Mouse (Mus musculus) CH12.LX (cell line): ENCODE results near the gene Nol10. TPM values are rescaled to one million over a fixed set of nuclear protein-coding genes. Genes with fewer than 3 reads are reported as not detected.

ENCODE experiments used
- DNase-seq: peaks from one replicate; pipeline ENCODE4 v3.0.0-alpha.2; 2013; ENCODE audit errors: extremely low read depth
- H3K27ac ChIP-seq: 2 replicates; pipeline ENCODE4 v1.5.1; 2012; ENCODE audit warnings: low read depth, mild to moderate bottlenecking, control low read depth, moderate library complexity; ENCODE audit not compliant: insufficient read depth
- H3K27me3 ChIP-seq: replicated peaks from 2 replicates; pipeline ENCODE3; 2012; ENCODE audit warnings: inconsistent platforms
- H3K36me3 ChIP-seq, 2 experiments: replicated peaks in 1 of 2; 2 replicates each; pipeline versions ENCODE3 to v1.6.1; 2012; ENCODE audit warnings: inconsistent platforms in 1 of 2, low read length in 1 of 2, mild to moderate bottlenecking in 1 of 2, mixed read lengths in 1 of 2, moderate library complexity in 1 of 2; ENCODE audit not compliant: control insufficient read depth in 1 of 2, insufficient read depth in 1 of 2
- H3K4me1 ChIP-seq, 2 experiments: 2 replicates each; pipeline ENCODE4 v1.6.1; 2012; ENCODE audit warnings: inconsistent platforms in 1 of 2, moderate library complexity in 1 of 2; ENCODE audit not compliant: insufficient read depth in 2 of 2, control insufficient read depth in 1 of 2
- H3K4me2 ChIP-seq: 2 replicates; pipeline ENCODE4 v1.6.1; 2012; ENCODE audit warnings: low read depth, mild to moderate bottlenecking, control low read depth; ENCODE audit not compliant: poor library complexity, insufficient read depth, severe bottlenecking
- H3K4me3 ChIP-seq, 3 experiments: fragments of 150-350 bp in 1 of 3; sonication (generic) in 1 of 3; replicated peaks in 1 of 3; 2 replicates each; pipeline versions ENCODE3 to v1.5.1; 2011 to 2012; ENCODE audit warnings: low read depth in 2 of 3, low read length in 2 of 3, mild to moderate bottlenecking in 2 of 3, moderate library complexity in 2 of 3, control low read depth in 1 of 3, improper control_type of control experiment in 1 of 3, inconsistent platforms in 1 of 3, mixed read lengths in 1 of 3; ENCODE audit not compliant: poor library complexity in 1 of 3
- H3K79me2 ChIP-seq: replicated peaks from 2 replicates; pipeline ENCODE4 v1.6.1; 2012; ENCODE audit warnings: mild to moderate bottlenecking, moderate library complexity; ENCODE audit not compliant: control insufficient read depth, poor library complexity, insufficient read depth, severe bottlenecking; ENCODE audit errors: extremely low read depth
- H3K9ac ChIP-seq: 2 replicates; pipeline ENCODE4 v1.6.1; 2012; ENCODE audit warnings: low read depth, mild to moderate bottlenecking, control low read depth, moderate library complexity; ENCODE audit not compliant: insufficient read depth
- H3K9me3 ChIP-seq: replicated peaks from 2 replicates; pipeline ENCODE3; 2012; ENCODE audit warnings: low read length, inconsistent platforms, mixed read lengths
- BHLHE40 ChIP-seq: IDR thresholded peaks from 2 replicates; pipeline ENCODE4 v1.6.1; 2011; ENCODE audit warnings: mild to moderate bottlenecking, low read depth, low read length, improper control_type of control experiment
- CHD1 ChIP-seq: IDR thresholded peaks from 2 replicates; pipeline ENCODE4 v1.6.1; 2012; ENCODE audit warnings: low read depth, low read length, improper control_type of control experiment, inconsistent platforms
- CHD2 ChIP-seq: IDR thresholded peaks from 2 replicates; pipeline ENCODE4 v1.6.1; 2011; ENCODE audit warnings: low read length, improper control_type of control experiment
- E2F4 ChIP-seq: IDR thresholded peaks from 2 replicates; pipeline ENCODE4 v1.6.1; 2011; ENCODE audit warnings: low read depth, low read length, improper control_type of control experiment; ENCODE audit not compliant: insufficient replicate concordance
- ELF1 ChIP-seq: IDR thresholded peaks from 2 replicates; pipeline ENCODE4 v1.6.1; 2014; ENCODE audit warnings: low read depth, mild to moderate bottlenecking, inconsistent platforms, low read length, improper control_type of control experiment
- EP300 ChIP-seq: IDR thresholded peaks from 2 replicates; pipeline ENCODE4 v1.6.1; 2011; ENCODE audit warnings: low read length, improper control_type of control experiment
- HCFC1 ChIP-seq: IDR thresholded peaks from 2 replicates; pipeline ENCODE4 v1.6.1; 2012; ENCODE audit warnings: low read depth, mild to moderate bottlenecking, inconsistent platforms, low read length, improper control_type of control experiment
- IRF4 ChIP-seq: IDR thresholded peaks from 2 replicates; pipeline ENCODE4 v1.6.1; 2014; ENCODE audit warnings: low read depth, mild to moderate bottlenecking, inconsistent platforms, low read length, improper control_type of control experiment
- JUND ChIP-seq: conservative IDR thresholded peaks from 2 replicates; pipeline ENCODE4 v1.6.1; 2011; ENCODE audit warnings: low read depth, low read length, improper control_type of control experiment
- MAZ ChIP-seq: IDR thresholded peaks from 2 replicates; pipeline ENCODE4 v1.6.1; 2012; ENCODE audit warnings: low read depth, mild to moderate bottlenecking, inconsistent platforms, low read length, improper control_type of control experiment, moderate library complexity
- MEF2A ChIP-seq: IDR thresholded peaks from 2 replicates; pipeline ENCODE4 v1.6.1; 2014; ENCODE audit warnings: low read depth, mild to moderate bottlenecking, inconsistent platforms, low read length, improper control_type of control experiment, borderline replicate concordance
- NRF1 ChIP-seq: IDR thresholded peaks from 2 replicates; pipeline ENCODE4 v1.6.1; 2014; ENCODE audit warnings: low read depth, mild to moderate bottlenecking, inconsistent platforms, low read length, improper control_type of control experiment, moderate library complexity
- PAX5 ChIP-seq: IDR thresholded peaks from 2 replicates; pipeline ENCODE4 v1.6.1; 2012; ENCODE audit warnings: low read length, inconsistent platforms, mixed read lengths
- POLR2A ChIP-seq: IDR thresholded peaks from 2 replicates; pipeline ENCODE4 v1.6.1; 2011; ENCODE audit warnings: low read depth, mild to moderate bottlenecking, improper control_type of control experiment, low read length
- POLR2AphosphoS2 ChIP-seq: IDR thresholded peaks from 2 replicates; pipeline ENCODE4 v1.6.1; 2011; ENCODE audit warnings: low read depth, low read length, improper control_type of control experiment
- RCOR1 ChIP-seq: conservative IDR thresholded peaks from 2 replicates; pipeline ENCODE4 v1.6.1; 2012; ENCODE audit warnings: low read depth, mild to moderate bottlenecking, inconsistent platforms, low read length, improper control_type of control experiment
- SMC3 ChIP-seq: IDR thresholded peaks from 2 replicates; pipeline ENCODE4 v1.6.1; 2011; ENCODE audit warnings: low read depth, low read length, improper control_type of control experiment
- TCF12 ChIP-seq: IDR thresholded peaks from 2 replicates; pipeline ENCODE4 v1.6.1; 2014; ENCODE audit warnings: low read depth, mild to moderate bottlenecking, inconsistent platforms, low read length, improper control_type of control experiment
- USF1 ChIP-seq: IDR thresholded peaks from 2 replicates; pipeline ENCODE4 v1.6.1; 2014; ENCODE audit warnings: low read depth, mild to moderate bottlenecking, inconsistent platforms, low read length, improper control_type of control experiment
- ZC3H11A ChIP-seq: IDR thresholded peaks from 2 replicates; pipeline ENCODE4 v1.6.1; 2012; ENCODE audit warnings: low read depth, mild to moderate bottlenecking, inconsistent platforms, low read length, improper control_type of control experiment
- ZNF384 ChIP-seq: IDR thresholded peaks from 2 replicates; pipeline ENCODE4 v1.6.1; 2012; ENCODE audit warnings: low read depth, low read length, improper control_type of control experiment, inconsistent platforms
- dilution Hi-C: fragments of 300-500 bp; cut with MboI; formaldehyde crosslinking; loops from 2 replicates; pipeline ENCODE4 v1.14.3; 2020; ENCODE audit warnings: low sequenced_read_pairs; ENCODE audit not compliant: extremely low pct_unique_long_range_greater_than_20kb, extremely low pct_ligation_motif_present
- in situ Hi-C: fragments of 300-500 bp; cut with MboI; formaldehyde crosslinking; loops from 3 replicates; pipeline ENCODE4 v1.14.3; 2019; ENCODE audit warnings: low sequenced_read_pairs, low pct_ligation_motif_present, low pct_unique_long_range_greater_than_20kb, mixed read lengths
- polyA plus RNA-seq: library from polyadenylated mRNA; unstranded; fragments of >175 nt; gene quantifications from 2 replicates; pipeline ENCODE4 v1.2.1, GENCODE M21; 2012; ENCODE audit warnings: low read depth; ENCODE audit not compliant: insufficient read length
- total RNA-seq, 2 experiments: library from RNA; depleted of rRNA; stranded (reverse); fragments of 300-350 nt in 1 of 2; fragments of >200 nt in 1 of 2; gene quantifications; 2 replicates each; pipeline ENCODE4 v1.2.3; 2012 to 2014

The Nol10 gene
- total and polyA plus RNA-seq, 3 experiments: 10.9 to 65.8 (median 14.5) TPM

GRCm38 (mm10) chr12:17401419-17401818, 53.2 kb downstream of the Nol10 start:
- H3K36me3 ChIP-seq: peaks cover 32 to 76% of the 10 kb centered on the region in 2 experiments
- dilution Hi-C loops: no loop called here

DNA sequence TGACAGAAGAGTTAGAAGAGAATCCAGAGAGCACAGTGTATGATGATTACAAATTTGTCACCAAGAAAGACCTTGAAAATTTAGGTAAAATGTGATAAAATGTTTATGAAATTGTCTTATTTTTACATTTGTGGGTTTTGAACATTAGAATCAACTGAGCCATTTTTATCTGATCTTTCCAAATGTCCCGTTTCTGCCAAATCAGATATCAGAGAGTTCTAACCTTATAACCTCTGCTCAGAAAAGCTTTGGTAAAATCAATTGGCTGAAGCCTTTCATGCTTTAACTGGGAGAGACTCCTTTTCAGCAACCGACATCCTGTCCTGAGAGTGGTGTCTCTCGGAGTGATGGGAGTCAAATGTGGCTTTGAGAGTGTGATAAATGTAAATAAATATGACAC, 53.9 kb downstream of the Nol10 start:
- Histone ChIP-seq H3K27me3 (no peaks in the 10 kb centered on the region), H3K36me3 (peaks cover 32 to 80% of the 10 kb centered on the region in 2 experiments), H3K4me3 (no peak overlapping the region), H3K79me2 (no peaks in the 10 kb centered on the region), H3K4me1 (peaks cover 0 to 19% of the 10 kb centered on the region in 2 experiments; a peak in 1 of 4 replicates), H3K27ac (no peak overlapping the region), H3K4me2 (no peak overlapping the region), H3K9me3 (no peaks in the 10 kb centered on the region), H3K9ac (no peak overlapping the region)
- dilution Hi-C loops (no loop called here), in situ Hi-C loops (no loop called here)
- TF ChIP-seq E2F4: no peak
- no peak for TF ChIP-seq EP300
- no peak for TF ChIP-seq PAX5
- TF ChIP-seq BHLHE40: no peak
- TF ChIP-seq NRF1: no peak
- no peak for TF ChIP-seq JUND
- no peak for TF ChIP-seq MEF2A
- no peak for TF ChIP-seq ELF1
- TF ChIP-seq POLR2A: no peak
- DNase-seq: no peak

More at GRCm38 (mm10) chr12:17401419-17401818, 53.2 kb downstream of the Nol10 start:
- Histone ChIP-seq H3K9me3 (no peaks in the 10 kb centered on the region), H3K79me2 (no peaks in the 10 kb centered on the region), H3K27ac (no peak overlapping the region), H3K9ac (no peak overlapping the region), H3K4me1 (peaks cover 0 to 12% of the 10 kb centered on the region in 2 experiments; a peak in 1 of 4 replicates), H3K27me3 (no peaks in the 10 kb centered on the region), H3K4me2 (no peak overlapping the region), H3K4me3 (no peak overlapping the region)
- in situ Hi-C loops: no loop called here
- TF ChIP-seq EP300 (no peak), E2F4 (no peak), MAZ (no peak), IRF4 (no peak), BHLHE40 (no peak), POLR2AphosphoS2 (no peak), CHD2 (no peak), SMC3 (no peak), ZNF384 (no peak), CHD1 (no peak), ZC3H11A (no peak), RCOR1 (no peak), HCFC1 (no peak), POLR2A (no peak), USF1 (no peak), TCF12 (no peak)
- no peak for DNase-seq
